Mouse (Mus musculus) heart, embryonic 12.5 days (tissue): ENCODE measurements around the gene Mfap3. TPM values are rescaled to one million over a fixed set of nuclear protein-coding genes. Genes with fewer than 3 reads are reported as not detected.

Experiments used
- ATAC-seq: fragments of 200-750 bp; cut with Nextera tagmentation; 2 replicates; pipeline ENCODE4 v1.8.0; 2017; ENCODE audit warnings: moderate TSS enrichment, moderate library complexity; ENCODE audit not compliant: insufficient number of reproducible peaks, low FRiP score
- H3K27ac ChIP-seq: fragments of 300-500 bp; sonication (generic); 2 replicates; pipeline ENCODE4 v1.5.1; 2016; ENCODE audit warnings: mild to moderate bottlenecking, moderate library complexity; ENCODE audit not compliant: poor library complexity, severe bottlenecking
- H3K27me3 ChIP-seq: fragments of 300-500 bp; sonication (generic); replicated peaks from 2 replicates; pipeline ENCODE4 v1.6.1; 2016; ENCODE audit warnings: mild to moderate bottlenecking, moderate library complexity
- H3K36me3 ChIP-seq: fragments of 300-500 bp; sonication (generic); 2 replicates; pipeline ENCODE4 v1.6.1; 2016; ENCODE audit warnings: mild to moderate bottlenecking, moderate library complexity
- H3K4me1 ChIP-seq: fragments of 300-500 bp; sonication (generic); replicated peaks from 2 replicates; pipeline ENCODE4 v1.6.1; 2016; ENCODE audit warnings: mild to moderate bottlenecking
- H3K4me2 ChIP-seq: fragments of 300-500 bp; sonication (generic); 2 replicates; pipeline ENCODE4 v1.6.1; 2016; ENCODE audit warnings: mild to moderate bottlenecking, moderate library complexity
- H3K4me3 ChIP-seq: fragments of 300-500 bp; sonication (generic); 2 replicates; pipeline ENCODE4 v1.5.1; 2016; ENCODE audit warnings: mild to moderate bottlenecking
- H3K9ac ChIP-seq: fragments of 300-500 bp; sonication (generic); 2 replicates; pipeline ENCODE4 v1.6.1; 2016; ENCODE audit warnings: mild to moderate bottlenecking, moderate library complexity
- H3K9me3 ChIP-seq: fragments of 300-500 bp; sonication (generic); replicated peaks from 2 replicates; pipeline ENCODE4 v1.6.1; 2016; ENCODE audit warnings: mild to moderate bottlenecking, moderate library complexity
- WGBS: fragments of 180-500 bp; shearing (Covaris S2); methylation state at CpG from one replicate; pipeline ENCODE4 v1.1.7; 2016; 5-methylcytosine and 5-hydroxymethylcytosine counted together
- polyA plus RNA-seq: library from polyadenylated mRNA; unstranded; fragments of >200 nt; fragmentation: Nextera tagmentation; extraction: Ambion mirVana; gene quantifications from 2 replicates; pipeline ENCODE4 v1.2.1, GENCODE M21; 2016

Gene Mfap3
- polyA plus RNA-seq, 1 experiment from 2014 or later, result 33.5 TPM

DNA sequence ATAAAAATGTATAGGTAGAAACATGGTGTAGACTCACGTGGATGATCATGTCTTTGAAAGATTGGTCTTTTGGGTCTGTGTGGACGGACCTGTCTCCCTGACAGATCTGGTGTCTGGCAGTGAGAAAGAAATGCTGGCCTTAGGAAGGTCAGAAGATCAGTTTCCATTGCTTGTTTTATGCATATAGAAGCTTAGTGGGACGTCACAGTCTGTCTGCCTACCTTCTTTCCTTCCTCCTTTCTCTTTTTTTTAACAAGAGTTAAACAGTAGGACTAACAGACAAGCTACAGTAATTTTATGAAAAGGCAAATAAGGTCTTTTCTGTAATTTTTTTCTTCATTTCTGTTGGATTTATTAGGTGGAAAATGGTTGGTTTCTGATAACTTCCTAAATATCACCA lies 10.6 kb downstream of the Mfap3 start:
- Histone ChIP-seq H3K9ac (no peak overlapping the region), H3K27me3 (no peaks in the 10 kb centered on the region), H3K9me3 (no peaks in the 10 kb centered on the region), H3K4me3 (no peak overlapping the region), H3K4me2 (no peak overlapping the region), H3K36me3 (peaks cover 50% of the 10 kb centered on the region), H3K27ac (no peak overlapping the region), H3K4me1 (peaks cover 13% of the 10 kb centered on the region)
- WGBS, result 85% methylated on average over 3 of the region's 3 CpGs
- ATAC-seq, result no peak

DNA sequence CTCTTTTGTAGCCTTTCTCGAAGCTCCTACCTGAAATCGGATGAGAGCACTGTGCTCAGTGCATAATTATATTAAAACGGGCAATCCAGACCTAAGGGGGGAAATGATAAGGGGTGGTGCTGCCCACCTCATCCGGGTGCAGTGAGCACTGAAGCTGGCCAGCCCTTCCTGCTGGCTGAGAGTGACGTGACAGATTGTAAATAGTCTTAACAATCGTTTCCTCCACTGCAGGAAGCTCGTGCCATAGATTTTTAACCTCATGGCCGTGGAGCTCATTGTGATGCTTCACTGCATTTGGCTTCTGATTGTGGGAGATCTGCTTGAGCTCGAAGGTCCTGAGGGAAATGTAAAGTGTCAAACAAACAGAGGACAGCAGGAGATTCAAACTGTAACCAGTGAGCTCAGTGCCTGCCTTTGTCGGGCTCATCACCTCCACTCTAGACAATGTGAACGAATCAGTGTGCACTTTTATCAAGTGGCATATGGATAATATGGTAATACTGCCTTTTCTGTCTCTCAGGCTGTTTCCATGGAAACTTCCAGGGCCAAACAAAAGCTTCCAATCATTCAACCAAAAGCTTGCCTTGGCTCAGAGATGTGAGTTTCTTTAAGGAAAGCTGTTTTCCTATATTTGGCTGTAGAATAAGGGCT lies 13.0 kb downstream of the Mfap3 start:
- 58% methylated on average over 11 of the region's 11 CpGs for WGBS
- Histone ChIP-seq H3K4me1 (peaks cover 5% of the 10 kb centered on the region), H3K27ac (no peak overlapping the region), H3K27me3 (no peaks in the 10 kb centered on the region), H3K36me3 (peaks cover 50% of the 10 kb centered on the region), H3K4me2 (no peak overlapping the region), H3K4me3 (no peak overlapping the region), H3K9ac (no peak overlapping the region), H3K9me3 (no peaks in the 10 kb centered on the region)
- peak; percentile 64 for ATAC-seq

DNA sequence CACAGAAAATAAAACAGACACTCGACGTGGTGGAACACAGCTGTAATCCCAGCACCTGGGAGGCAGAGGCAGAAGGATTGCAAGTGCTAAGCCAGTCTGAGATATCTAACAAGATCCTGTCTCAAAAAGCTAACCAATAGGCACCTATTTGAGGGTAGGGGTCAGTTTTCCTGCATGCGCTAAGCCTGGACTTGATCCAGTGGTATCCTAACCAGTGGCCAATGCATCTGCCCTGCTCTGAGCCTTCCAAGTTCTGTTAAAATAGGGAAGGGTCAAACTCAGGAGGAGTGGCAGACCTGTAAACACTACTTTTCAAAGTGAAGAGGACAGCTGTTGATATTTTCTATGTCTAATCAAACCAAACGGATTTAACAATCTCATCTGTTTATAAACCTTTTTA lies 13.8 kb downstream of the Mfap3 start:
- Histone ChIP-seq H3K27ac (no peak overlapping the region), H3K4me3 (no peak overlapping the region), H3K9ac (no peak overlapping the region), H3K4me2 (no peak overlapping the region), H3K36me3 (peaks cover 50% of the 10 kb centered on the region), H3K9me3 (no peaks in the 10 kb centered on the region), H3K27me3 (no peaks in the 10 kb centered on the region), H3K4me1 (peaks cover 5% of the 10 kb centered on the region)
- ATAC-seq, result no peak
- WGBS, result 86% methylated on average over 4 of the region's 4 CpGs

DNA sequence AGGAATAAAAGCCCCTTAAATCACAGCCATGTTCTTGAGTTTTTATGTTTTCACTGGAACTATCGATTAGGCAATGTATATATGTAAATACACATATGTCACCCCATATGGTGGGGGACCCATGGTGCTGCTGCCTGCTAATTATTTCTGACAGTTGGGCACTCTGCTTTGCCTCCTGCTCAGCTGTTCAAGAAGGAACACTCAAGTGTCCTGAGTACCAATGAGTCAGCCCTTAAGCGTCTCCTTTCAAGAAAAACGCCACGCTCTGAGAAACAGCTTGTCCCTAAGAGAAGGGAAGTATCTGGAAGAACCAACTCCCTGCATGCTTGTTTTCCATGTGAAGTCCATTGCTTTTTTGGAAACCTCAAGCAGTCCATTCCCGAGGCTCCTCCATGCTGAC lies 17.4 kb downstream of the Mfap3 start:
- H3K36me3 ChIP-seq, result peaks cover 23% of the 10 kb centered on the region
- peaks cover 5% of the 10 kb centered on the region for H3K4me1 ChIP-seq
- no peak overlapping the region for H3K27ac ChIP-seq
- no peak for ATAC-seq
- H3K27me3 ChIP-seq, result no peaks in the 10 kb centered on the region
- 93% methylated on average over 5 of the region's 5 CpGs for WGBS
- H3K9ac ChIP-seq, result no peak overlapping the region
- H3K4me3 ChIP-seq, result no peak overlapping the region
- 0 out of 2 replicates have a peak, but pooled peaks cover 6% of the 10 kb centered on the region for H3K9me3 ChIP-seq
- no peak overlapping the region for H3K4me2 ChIP-seq

DNA sequence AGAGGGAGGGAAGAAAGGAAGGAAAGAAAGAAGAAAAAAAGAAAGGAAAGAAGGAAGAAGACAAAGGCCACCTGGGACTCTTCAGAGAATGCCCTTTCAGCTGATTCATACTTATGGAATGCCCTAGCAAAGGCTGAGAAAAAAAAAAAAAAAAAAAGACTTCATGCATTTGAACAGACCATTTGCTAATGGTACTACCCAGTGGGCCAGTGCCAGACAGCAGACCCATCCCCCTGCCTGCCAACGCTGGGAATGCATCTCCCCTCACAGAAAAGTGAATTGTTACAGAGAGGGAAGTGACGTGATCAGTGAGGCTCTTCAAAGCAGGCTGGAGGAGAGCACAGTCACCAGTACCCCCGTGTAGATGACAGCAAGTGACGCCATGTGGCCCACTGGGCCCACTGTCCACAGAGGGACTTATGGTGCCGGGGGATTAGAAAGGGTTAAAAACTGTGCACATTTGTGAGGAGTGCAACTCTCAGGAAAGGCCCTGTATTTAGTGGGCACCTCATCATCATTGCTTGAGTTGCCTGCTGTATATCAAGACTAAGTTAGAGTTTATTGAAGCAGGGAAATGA lies 21.5 kb downstream of the Mfap3 start:
- H3K9ac ChIP-seq, result no peak overlapping the region
- no peak overlapping the region for H3K4me3 ChIP-seq
- H3K36me3 ChIP-seq, result no peaks in the 10 kb centered on the region
- peaks cover under 1% of the 10 kb centered on the region for H3K4me1 ChIP-seq
- 68% methylated on average over 5 of the region's 5 CpGs for WGBS
- peaks cover 6% of the 10 kb centered on the region; the same call in 1 of the 2 replicates for H3K9me3 ChIP-seq
- no peak overlapping the region for H3K27ac ChIP-seq
- H3K27me3 ChIP-seq, result no peaks in the 10 kb centered on the region
- no peak overlapping the region for H3K4me2 ChIP-seq
- no peak for ATAC-seq

DNA sequence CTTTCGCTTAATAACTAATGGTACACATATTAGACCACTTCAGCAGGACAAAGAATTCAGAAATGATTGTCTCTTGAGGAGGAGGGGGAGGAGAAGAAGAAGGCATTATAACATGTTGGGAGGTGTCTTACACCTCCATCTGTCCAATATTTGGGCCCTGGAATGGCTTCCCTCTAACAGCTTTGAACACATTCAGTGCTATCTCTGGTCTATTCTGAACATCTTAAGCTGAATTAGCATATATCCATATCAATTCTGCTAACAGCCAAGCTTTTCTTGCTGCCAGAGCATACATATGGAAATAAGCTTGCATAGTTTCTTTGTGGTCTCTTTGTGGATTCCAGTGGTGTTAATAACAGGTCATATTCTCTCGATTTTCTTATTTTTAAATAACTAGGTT lies 22.2 kb downstream of the Mfap3 start:
- ATAC-seq, result no peak
- Histone ChIP-seq H3K4me1 (no peaks in the 10 kb centered on the region), H3K27ac (no peak overlapping the region), H3K4me2 (no peak overlapping the region), H3K4me3 (no peak overlapping the region), H3K9ac (no peak overlapping the region), H3K9me3 (peaks cover 6% of the 10 kb centered on the region; the same call in 1 of the 2 replicates), H3K36me3 (no peaks in the 10 kb centered on the region), H3K27me3 (no peaks in the 10 kb centered on the region)
- 82% methylated on average over 2 of the region's 2 CpGs for WGBS

DNA sequence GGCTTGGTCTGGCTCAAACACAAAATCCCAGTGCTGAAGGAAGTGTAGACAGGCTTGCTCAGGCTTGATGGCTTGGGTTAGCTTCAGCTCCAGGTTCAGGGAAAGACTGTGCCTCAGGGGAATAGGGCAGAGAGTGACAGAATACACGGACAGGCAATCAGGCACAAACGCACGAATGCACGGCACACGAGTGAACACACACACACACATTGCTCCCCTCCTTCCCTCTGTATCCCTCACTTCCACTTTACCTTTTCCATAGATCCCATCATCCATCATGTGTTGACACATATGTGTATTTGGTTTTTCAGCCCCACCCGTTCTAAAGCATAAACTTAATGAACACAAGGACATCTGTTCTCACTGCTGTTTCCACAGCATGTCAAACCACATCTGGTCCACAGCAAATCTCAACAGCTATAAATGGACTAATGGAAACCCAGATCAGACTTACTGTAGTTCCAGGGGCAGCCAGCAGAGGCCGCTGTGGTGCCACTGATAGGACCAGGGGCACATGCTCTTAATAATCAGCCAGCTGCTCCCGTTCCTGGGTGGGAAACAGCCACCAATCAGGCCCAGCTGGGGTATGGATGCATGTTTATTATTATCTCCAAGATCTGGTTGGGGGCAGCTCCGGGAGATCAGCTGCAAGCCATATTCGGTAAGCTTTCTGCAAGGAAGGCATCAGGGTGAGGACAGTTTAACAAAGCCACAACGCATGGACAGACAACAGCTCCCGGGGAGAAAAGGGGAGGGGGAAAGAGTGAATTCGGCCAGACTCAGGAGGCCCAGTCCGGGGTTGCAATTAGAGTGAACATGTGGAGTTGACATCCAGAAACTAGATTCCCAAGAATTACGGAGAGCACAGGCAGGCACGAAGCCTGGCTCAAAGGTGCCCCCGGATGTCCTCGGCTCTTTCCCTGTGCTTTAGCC lies 30.4 kb downstream of the Mfap3 start:
- 0 out of 2 replicates have a peak, but pooled peaks have one; percentile 27 for ATAC-seq
- peak overlapping the region; percentile 59 for H3K4me2 ChIP-seq
- no peaks in the 10 kb centered on the region for H3K27me3 ChIP-seq
- peaks cover 4% of the 10 kb centered on the region; the same call in 1 of the 2 replicates for H3K4me1 ChIP-seq
- WGBS, result 37% methylated on average over 18 of the region's 18 CpGs
- no peak overlapping the region for H3K9ac ChIP-seq
- H3K4me3 ChIP-seq, result 0 out of 2 replicates have a peak overlapping the region, but pooled peaks have one; percentile 15
- peaks cover 3% of the 10 kb centered on the region; the same call in 1 of the 2 replicates for H3K9me3 ChIP-seq
- H3K36me3 ChIP-seq, result no peaks in the 10 kb centered on the region
- H3K27ac ChIP-seq, result no peak overlapping the region

DNA sequence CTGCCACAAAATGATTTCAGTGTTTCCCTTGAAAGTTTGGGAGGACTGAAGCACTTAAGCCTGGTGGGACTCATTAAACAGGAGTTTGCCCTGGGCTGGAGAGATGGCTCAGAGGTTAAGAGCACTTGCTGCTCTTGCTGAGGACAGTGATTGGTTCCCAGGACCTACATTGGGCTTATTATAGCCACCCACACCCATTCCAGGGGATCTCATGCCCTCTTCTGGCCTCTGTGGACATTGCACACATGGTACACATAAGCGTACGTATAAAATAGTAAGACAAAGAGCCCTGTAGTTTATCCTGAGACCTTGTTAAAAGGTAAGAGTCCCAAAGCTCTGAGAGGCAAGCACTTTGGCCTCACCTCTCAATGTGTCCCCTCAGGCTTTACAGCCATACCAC lies 31.8 kb downstream of the Mfap3 start:
- Histone ChIP-seq H3K27me3 (no peaks in the 10 kb centered on the region), H3K36me3 (no peaks in the 10 kb centered on the region), H3K4me2 (no peak overlapping the region), H3K4me3 (no peak overlapping the region), H3K9me3 (peaks cover 3% of the 10 kb centered on the region; the same call in 1 of the 2 replicates), H3K4me1 (peaks cover 4% of the 10 kb centered on the region; the same call in 1 of the 2 replicates), H3K27ac (no peak overlapping the region), H3K9ac (no peak overlapping the region)
- ATAC-seq, result no peak
- WGBS, result 95% methylated on average over 2 of the region's 2 CpGs

DNA sequence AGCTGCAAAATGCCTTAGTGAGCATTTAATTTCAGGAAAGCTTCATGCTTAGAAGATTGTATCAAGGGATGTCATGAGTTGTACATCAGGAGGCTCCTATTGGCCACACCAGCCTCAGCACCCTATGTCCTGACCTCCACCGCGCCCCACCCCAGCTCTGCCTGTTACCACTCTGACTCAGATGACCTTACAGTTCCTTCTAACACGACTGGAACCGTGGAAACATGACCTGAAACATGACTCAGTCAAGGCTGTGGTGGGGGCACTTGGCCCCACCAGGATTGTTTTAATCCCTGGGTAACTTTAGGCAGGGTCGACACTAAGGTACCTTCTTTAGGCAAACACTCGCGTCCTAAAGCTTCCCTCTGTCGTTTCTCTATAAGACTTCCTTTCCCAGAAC lies 32.6 kb downstream of the Mfap3 start:
- 85% methylated on average over 8 of the region's 8 CpGs for WGBS
- ATAC-seq, result no peak

DNA sequence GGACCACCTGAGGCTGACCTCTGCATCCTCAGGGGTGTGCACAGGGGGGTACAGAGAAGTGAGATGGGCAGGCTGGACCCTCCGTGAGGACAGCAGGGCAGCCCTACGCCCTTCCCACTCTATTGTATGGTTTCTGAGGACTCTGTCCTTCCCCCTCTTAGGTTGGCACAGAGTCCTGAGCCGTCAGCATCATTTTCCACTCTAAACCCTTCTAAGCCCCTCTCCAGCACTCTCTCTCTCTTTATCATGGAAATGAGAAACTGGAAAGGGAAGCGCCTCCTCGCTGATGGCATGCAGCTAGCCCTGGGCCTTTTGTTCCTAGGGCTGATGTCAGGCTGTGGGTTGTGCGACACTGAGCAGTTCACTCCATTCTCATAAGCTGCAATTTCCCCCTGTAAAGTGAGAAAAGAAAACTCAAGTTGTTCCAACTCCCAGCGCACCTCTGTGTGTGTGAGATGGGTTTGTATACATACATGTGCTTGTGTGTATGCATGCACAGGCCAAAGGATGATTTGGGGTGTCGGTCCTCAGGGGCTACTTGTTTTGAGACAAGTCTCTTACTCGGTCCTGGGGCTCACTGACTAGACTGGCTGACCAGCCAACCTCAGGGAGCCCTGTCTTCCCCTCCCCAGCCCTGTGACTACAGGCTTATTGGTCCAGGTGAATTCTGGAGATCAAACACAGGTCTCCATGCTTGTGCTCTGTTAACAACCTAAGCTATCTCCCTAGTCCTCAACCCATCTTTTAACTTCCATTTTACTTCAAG lies 34.7 kb downstream of the Mfap3 start:
- H3K9ac ChIP-seq, result no peak overlapping the region
- H3K4me2 ChIP-seq, result no peak overlapping the region
- H3K27me3 ChIP-seq, result no peaks in the 10 kb centered on the region
- no peak overlapping the region for H3K4me3 ChIP-seq
- H3K9me3 ChIP-seq, result peaks cover 3% of the 10 kb centered on the region; the same call in 1 of the 2 replicates
- no peak overlapping the region for H3K27ac ChIP-seq
- WGBS, result 54% methylated on average over 9 of the region's 9 CpGs
- no peaks in the 10 kb centered on the region for H3K36me3 ChIP-seq
- ATAC-seq, result no peak
- peaks cover 4% of the 10 kb centered on the region; the same call in 1 of the 2 replicates for H3K4me1 ChIP-seq

More for the DNA sequence above, 32.6 kb downstream of the Mfap3 start:
- Histone ChIP-seq H3K9me3 (peaks cover 3% of the 10 kb centered on the region; the same call in 1 of the 2 replicates), H3K27me3 (no peaks in the 10 kb centered on the region), H3K36me3 (no peaks in the 10 kb centered on the region), H3K4me3 (no peak overlapping the region), H3K4me2 (no peak overlapping the region), H3K27ac (no peak overlapping the region), H3K9ac (no peak overlapping the region), H3K4me1 (peaks cover 4% of the 10 kb centered on the region; the same call in 1 of the 2 replicates)
